Mouse (Mus musculus) embryonic facial prominence, embryonic 11.5 days (tissue): Measurements from ENCODE around the gene Tbx3. TPM values are rescaled to one million over a fixed set of nuclear protein-coding genes. Genes with fewer than 3 reads are reported as not detected.

Experiments
- ATAC-seq: fragments of 200-750 bp; cut with Nextera tagmentation; replicated peaks from 2 replicates; pipeline ENCODE4 v1.8.0; 2017; ENCODE audit warnings: low read depth; ENCODE audit not compliant: insufficient number of reproducible peaks, low FRiP score, low TSS enrichment
- DNase-seq: peaks from one replicate; pipeline ENCODE4 v3.0.0-alpha.2; 2015; ENCODE audit warnings: low spot score
- H3K27ac ChIP-seq: fragments of 300-500 bp; sonication (generic); replicated peaks from 2 replicates; pipeline ENCODE4 v1.5.1; 2014; ENCODE audit warnings: mild to moderate bottlenecking, low read depth, low read length, control low read depth
- H3K27me3 ChIP-seq: fragments of 300-500 bp; sonication (generic); 2 replicates; pipeline ENCODE4 v1.6.1; 2014; ENCODE audit warnings: mild to moderate bottlenecking, low read length, moderate library complexity, mixed read lengths; ENCODE audit not compliant: control insufficient read depth, insufficient read depth
- H3K36me3 ChIP-seq: fragments of 300-500 bp; sonication (generic); replicated peaks from 2 replicates; pipeline ENCODE4 v1.6.1; 2014; ENCODE audit warnings: low read depth, mild to moderate bottlenecking, low read length, moderate library complexity, mixed read lengths; ENCODE audit not compliant: control insufficient read depth, insufficient read depth
- H3K4me1 ChIP-seq: fragments of 300-500 bp; sonication (generic); 2 replicates; pipeline ENCODE4 v1.6.1; 2014; ENCODE audit warnings: low read length, mixed read lengths; ENCODE audit not compliant: control insufficient read depth, insufficient read depth
- H3K4me2 ChIP-seq: fragments of 300-500 bp; sonication (generic); 2 replicates; pipeline ENCODE4 v1.6.1; 2014; ENCODE audit warnings: low read depth, mild to moderate bottlenecking, control low read depth, low read length, moderate library complexity
- H3K4me3 ChIP-seq: fragments of 300-500 bp; sonication (generic); 2 replicates; pipeline ENCODE4 v1.5.1; 2014; ENCODE audit warnings: low read depth, low read length, control low read depth
- H3K9ac ChIP-seq: fragments of 300-500 bp; sonication (generic); replicated peaks from 2 replicates; pipeline ENCODE4 v1.6.1; 2014; ENCODE audit warnings: mild to moderate bottlenecking, control low read depth, low read length
- H3K9me3 ChIP-seq: fragments of 300-500 bp; sonication (generic); replicated peaks from 2 replicates; pipeline ENCODE4 v1.6.1; 2016; ENCODE audit warnings: mild to moderate bottlenecking, low read length, inconsistent platforms, mixed read lengths; ENCODE audit not compliant: control insufficient read depth
- WGBS: fragments of 180-500 bp; shearing (Covaris S2); extraction: QIAGEN DNeasy Blood & Tissue Kit; methylation state at CpG from one replicate; pipeline ENCODE4 v1.1.7; 2014; 5-methylcytosine and 5-hydroxymethylcytosine counted together
- polyA plus RNA-seq: library from polyadenylated mRNA; unstranded; fragments of >200 nt; fragmentation: Nextera tagmentation; extraction: Ambion mirVana; gene quantifications from 2 replicates; pipeline ENCODE4 v1.2.1, GENCODE M21; 2014

Tbx3 gene
- polyA plus RNA-seq, 1 experiment from 2014 or later, result 36.9 TPM

- no peak overlapping the region for H3K27ac ChIP-seq
- no peak overlapping the region for H3K4me2 ChIP-seq
- H3K4me1 ChIP-seq, result no peaks in the 10 kb centered on the region
- WGBS, result 3% methylated on average over 21 of the region's 21 CpGs
- H3K9me3 ChIP-seq, result no peaks in the 10 kb centered on the region
- no peak overlapping the region for H3K9ac ChIP-seq
- H3K4me3 ChIP-seq, result no peak overlapping the region
- no peaks in the 10 kb centered on the region for H3K36me3 ChIP-seq
- no peak for DNase-seq
- ATAC-seq, result no peak
- H3K27me3 ChIP-seq, result peaks cover 53% of the 10 kb centered on the region
These were observed 13.6 kb upstream of the Tbx3 start for GRCm38 (mm10) chr5:119656856-119657255.

GRCm38 (mm10) chr5:119657362-119657761 lies 13.1 kb upstream of the Tbx3 start:
- H3K9me3 ChIP-seq, result no peaks in the 10 kb centered on the region
- no peak overlapping the region for H3K27ac ChIP-seq
- DNase-seq (no peak), ATAC-seq (no peak)
- 9% methylated on average over 6 of the region's 6 CpGs for WGBS
- no peak overlapping the region for H3K4me2 ChIP-seq
- H3K4me3 ChIP-seq, result no peak overlapping the region
- no peaks in the 10 kb centered on the region for H3K36me3 ChIP-seq
- H3K27me3 ChIP-seq, result peaks cover 53% of the 10 kb centered on the region
- no peak overlapping the region for H3K9ac ChIP-seq
- no peaks in the 10 kb centered on the region for H3K4me1 ChIP-seq

- Histone ChIP-seq H3K4me2 (no peak overlapping the region), H3K4me3 (no peak overlapping the region), H3K4me1 (no peaks in the 10 kb centered on the region), H3K36me3 (no peaks in the 10 kb centered on the region), H3K27ac (no peak overlapping the region), H3K9me3 (no peaks in the 10 kb centered on the region), H3K9ac (no peak overlapping the region), H3K27me3 (peaks cover 53% of the 10 kb centered on the region)
- ATAC-seq, result no peak
- no peak for DNase-seq
- WGBS, result 7% methylated on average over 6 of the region's 6 CpGs
These were observed 12.7 kb upstream of the Tbx3 start for GRCm38 (mm10) chr5:119657804-119658203.

GRCm38 (mm10) chr5:119658396-119658795 lies 12.1 kb upstream of the Tbx3 start:
- DNase-seq, result no peak
- Histone ChIP-seq H3K4me2 (no peak overlapping the region), H3K27ac (no peak overlapping the region), H3K9me3 (no peaks in the 10 kb centered on the region), H3K27me3 (peaks cover 53% of the 10 kb centered on the region), H3K36me3 (no peaks in the 10 kb centered on the region), H3K4me1 (no peaks in the 10 kb centered on the region), H3K4me3 (no peak overlapping the region), H3K9ac (no peak overlapping the region)
- ATAC-seq, result no peak
- WGBS, result 4% methylated on average over 5 of the region's 5 CpGs

- Histone ChIP-seq H3K9ac (no peak overlapping the region), H3K4me2 (no peak overlapping the region), H3K27ac (no peak overlapping the region), H3K4me3 (no peak overlapping the region), H3K4me1 (no peaks in the 10 kb centered on the region), H3K27me3 (peaks cover 57% of the 10 kb centered on the region), H3K36me3 (no peaks in the 10 kb centered on the region), H3K9me3 (no peaks in the 10 kb centered on the region)
- ATAC-seq, result no peak
- no peak for DNase-seq
- WGBS, result 3% methylated on average over 3 of the region's 3 CpGs
These were observed 11.4 kb upstream of the Tbx3 start for GRCm38 (mm10) chr5:119659041-119659440.

GRCm38 (mm10) chr5:119660526-119661410 lies 9.7 kb upstream of the Tbx3 start:
- no peak overlapping the region for H3K27ac ChIP-seq

GRCm38 (mm10) chr5:119661474-119661873 lies 9.0 kb upstream of the Tbx3 start:
- no peak overlapping the region for H3K4me3 ChIP-seq
- peak; percentile 59 for DNase-seq
- peaks cover 58% of the 10 kb centered on the region for H3K27me3 ChIP-seq
- H3K9ac ChIP-seq, result no peak overlapping the region
- 1% methylated on average over 11 of the region's 11 CpGs for WGBS
- H3K27ac ChIP-seq, result no peak overlapping the region
- H3K4me2 ChIP-seq, result no peak overlapping the region
- H3K36me3 ChIP-seq, result no peaks in the 10 kb centered on the region
- no peaks in the 10 kb centered on the region for H3K4me1 ChIP-seq
- ATAC-seq, result no peak
- no peaks in the 10 kb centered on the region for H3K9me3 ChIP-seq

More at GRCm38 (mm10) chr5:119660526-119661410, 9.7 kb upstream of the Tbx3 start:
- H3K4me3 ChIP-seq, result no peak overlapping the region
- no peak for ATAC-seq
- no peak for DNase-seq
- H3K4me1 ChIP-seq, result no peaks in the 10 kb centered on the region
- no peaks in the 10 kb centered on the region for H3K9me3 ChIP-seq
- no peaks in the 10 kb centered on the region for H3K36me3 ChIP-seq
- H3K4me2 ChIP-seq, result peak overlapping the region; percentile 19
- H3K27me3 ChIP-seq, result peaks cover 64% of the 10 kb centered on the region
- under 1% methylated on average over 25 of the region's 25 CpGs for WGBS
- no peak overlapping the region for H3K9ac ChIP-seq

GRCm38 (mm10) chr5:119662326-119662725 lies 8.1 kb upstream of the Tbx3 start:
- ATAC-seq (no peak), DNase-seq (peak; percentile 58)
- H3K27ac ChIP-seq, result no peak overlapping the region
- WGBS, result under 1% methylated on average over 13 of the region's 13 CpGs
- H3K27me3 ChIP-seq, result peaks cover 59% of the 10 kb centered on the region
- H3K4me1 ChIP-seq, result no peaks in the 10 kb centered on the region
- 0 out of 2 replicates have a peak overlapping the region, but pooled peaks have one; percentile 9 for H3K4me3 ChIP-seq
- no peak overlapping the region for H3K9ac ChIP-seq
- H3K9me3 ChIP-seq, result no peaks in the 10 kb centered on the region
- H3K4me2 ChIP-seq, result peak overlapping the region; percentile 27; the same call in 1 of the 2 replicates
- no peaks in the 10 kb centered on the region for H3K36me3 ChIP-seq
